Mouse (Mus musculus) lung, adult 2 months (tissue): ENCODE data around the gene Nek10.

Source experiments
- CTCF ChIP-seq: fragments of 200-500 bp; IDR thresholded peaks from 2 replicates; pipeline ENCODE4 v1.5.1; 2011; ENCODE audit warnings: mild to moderate bottlenecking, low read length, control low read depth; ENCODE audit not compliant: insufficient read depth
- POLR2A ChIP-seq: fragments of 200-500 bp; IDR thresholded peaks from 2 replicates; pipeline ENCODE4 v1.6.1; 2011; ENCODE audit warnings: low read depth, mild to moderate bottlenecking, control low read depth, low read length, borderline replicate concordance; ENCODE audit errors: extremely low read depth

GRCm38 (mm10) chr14:14871121-14871520, 67.9 kb downstream of the Nek10 start:
- TF ChIP-seq CTCF (no peak), POLR2A (no peak)
